In the genomic region with DNA sequence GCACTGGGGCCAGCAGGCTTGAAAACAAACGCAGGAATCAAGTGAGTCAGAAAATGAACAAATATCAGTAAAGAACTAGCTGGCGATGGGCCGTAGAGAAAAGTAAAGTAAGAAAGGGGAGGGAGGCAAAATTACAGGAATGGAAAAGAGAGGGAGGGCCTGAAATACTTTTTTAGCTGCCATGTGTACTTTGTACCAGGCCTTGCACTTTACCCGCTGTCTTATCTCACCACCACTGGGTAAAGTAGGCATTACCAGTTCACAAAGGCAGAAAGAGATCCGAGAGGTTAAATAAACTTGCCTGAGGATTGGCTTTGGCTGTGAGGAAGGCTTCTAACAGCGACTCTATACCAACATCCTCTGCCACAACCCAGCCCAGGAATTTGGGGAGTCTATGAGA, we compare ENCODE assay signal across 21 mouse cellular contexts. TPM values are rescaled to one million over a fixed set of nuclear protein-coding genes. Genes with fewer than 3 reads are reported as not detected.
DNase-seq lines count a peak whose midpoint lies in the region; ATAC-seq lines count a peak whose summit lies in the region.
"Had no signal": no experiment of that assay in that cellular context is flagged by ENCODE, and none has a peak within 500 bp of the region (broad histone marks: within the 10 kb centered on the region; RNA-seq: fewer than 3 reads in every experiment).

No protein-coding gene starts in this region.

- no peaks in the 10 kb centered on the region for H3K36me3 ChIP-seq in hindbrain, embryonic 14.5 days (replicated peaks; ENCODE audit: control insufficient read depth, insufficient read depth)
- H3K36me3 ChIP-seq in hindbrain, embryonic 13.5 days, result no peaks in the 10 kb centered on the region
- H3K36me3 ChIP-seq in kidney, embryonic 16.5 days (ENCODE audit: insufficient read depth, low read length), result no peaks in the 10 kb centered on the region
- H3K36me3 ChIP-seq in lung, embryonic 16.5 days (ENCODE audit: control insufficient read depth, insufficient read depth, low read length), result no peaks in the 10 kb centered on the region
- H3K36me3 ChIP-seq: heart, embryonic 13.5 days; liver, embryonic 12.5 days; midbrain, embryonic 12.5 days; neural tube, embryonic 13.5 days had no signal

- 0 out of 2 replicates have a peak, but pooled peaks cover 4% of the 10 kb centered on the region for H3K27me3 ChIP-seq in hindbrain, embryonic 14.5 days (ENCODE audit: control insufficient read depth, insufficient read depth, low read length)
- peaks cover 20% of the 10 kb centered on the region for H3K27me3 ChIP-seq in hindbrain, embryonic 13.5 days
- H3K27me3 ChIP-seq in kidney, embryonic 16.5 days (ENCODE audit: insufficient read depth, low read length), result peaks cover 22% of the 10 kb centered on the region
- H3K27me3 ChIP-seq in lung, embryonic 16.5 days (ENCODE audit: control insufficient read depth, insufficient read depth, low read depth, low read length), result peaks cover 22% of the 10 kb centered on the region

- H3K27ac ChIP-seq in hindbrain, embryonic 14.5 days, result no peak overlapping the region
- H3K27ac ChIP-seq in hindbrain, embryonic 13.5 days, result no peak overlapping the region
- H3K27ac ChIP-seq in kidney, embryonic 16.5 days (ENCODE audit: low read length), result no peak overlapping the region
- H3K27ac ChIP-seq in lung, embryonic 16.5 days (ENCODE audit: low read length), result 0 out of 2 replicates have a peak overlapping the region, but pooled peaks have one; percentile 15
- H3K27ac ChIP-seq: forebrain, embryonic 13.5 days; heart, embryonic 13.5 days; liver, embryonic 12.5 days; midbrain, embryonic 12.5 days; neural tube, embryonic 13.5 days had no signal

- no peak overlapping the region for H3K4me2 ChIP-seq in hindbrain, embryonic 14.5 days (replicated peaks)
- no peak overlapping the region for H3K4me2 ChIP-seq in hindbrain, embryonic 13.5 days
- no peak overlapping the region for H3K4me2 ChIP-seq in kidney, embryonic 16.5 days (replicated peaks; ENCODE audit: low read depth, low read length)
- no peak overlapping the region for H3K4me2 ChIP-seq in lung, embryonic 16.5 days (ENCODE audit: low read depth, low read length)
- H3K4me2 ChIP-seq: forebrain, embryonic 13.5 days; heart, embryonic 13.5 days; liver, embryonic 12.5 days; midbrain, embryonic 12.5 days; neural tube, embryonic 13.5 days had no signal

- H3K4me3 ChIP-seq in hindbrain, embryonic 14.5 days (replicated peaks; ENCODE audit: low read length), result no peak overlapping the region
- no peak overlapping the region for H3K4me3 ChIP-seq in hindbrain, embryonic 13.5 days
- no peak overlapping the region for H3K4me3 ChIP-seq in kidney, embryonic 16.5 days (ENCODE audit: low read length)
- H3K4me3 ChIP-seq in lung, embryonic 16.5 days (ENCODE audit: low read length), result no peak overlapping the region
- H3K4me3 ChIP-seq: forebrain, embryonic 13.5 days; heart, embryonic 13.5 days; liver, embryonic 12.5 days; megakaryocyte, embryonic 14.5 days; midbrain, embryonic 12.5 days; myocyte; neural tube, embryonic 13.5 days had no signal

- peaks cover 8% of the 10 kb centered on the region; the same call in 1 of the 2 replicates for H3K4me1 ChIP-seq in hindbrain, embryonic 14.5 days (replicated peaks; ENCODE audit: control insufficient read depth, insufficient read depth, low read length)
- peaks cover 26% of the 10 kb centered on the region for H3K4me1 ChIP-seq in hindbrain, embryonic 13.5 days (replicated peaks)
- H3K4me1 ChIP-seq in kidney, embryonic 16.5 days (ENCODE audit: insufficient read depth, low read length), result peaks cover 14% of the 10 kb centered on the region
- H3K4me1 ChIP-seq in lung, embryonic 16.5 days (replicated peaks; ENCODE audit: control insufficient read depth, insufficient read depth, low read length), result peaks cover 10% of the 10 kb centered on the region

- no peak for ATAC-seq in hindbrain, embryonic 14.5 days (ENCODE audit: low FRiP score)
- no peak for ATAC-seq in hindbrain, embryonic 13.5 days (ENCODE audit: low FRiP score)
- no peak for ATAC-seq in kidney, embryonic 16.5 days (ENCODE audit: low FRiP score, low TSS enrichment)
- no peak for ATAC-seq in lung, embryonic 16.5 days (ENCODE audit: low read depth)
- ATAC-seq: liver, embryonic 12.5 days had no signal

- WGBS in hindbrain, embryonic 14.5 days, result 84% methylated on average over 6 of the region's 6 CpGs
- WGBS in hindbrain, embryonic 13.5 days, result 84% methylated on average over 6 of the region's 6 CpGs
- WGBS in kidney, embryonic 16.5 days, result 81% methylated on average over 6 of the region's 6 CpGs
- WGBS in lung, embryonic 16.5 days, result 53% methylated on average over 6 of the region's 6 CpGs

- DNase-seq in hindbrain, embryonic 14.5 days (ENCODE audit: low spot score), result peak; percentile 18
- peak; percentile 62 for DNase-seq in kidney, adult 9 months
- DNase-seq in lung, postnatal 25 days (ENCODE audit: low spot score), result no peak
- DNase-seq in B cell, adult 2 months, result no peak

- H3K9me3 ChIP-seq in hindbrain, embryonic 14.5 days (ENCODE audit: control insufficient read depth, low read length), result no peaks in the 10 kb centered on the region
- no peaks in the 10 kb centered on the region for H3K9me3 ChIP-seq in hindbrain, embryonic 13.5 days
- no peaks in the 10 kb centered on the region for H3K9me3 ChIP-seq in kidney, embryonic 16.5 days (ENCODE audit: low read length)
- H3K9me3 ChIP-seq in lung, embryonic 16.5 days (ENCODE audit: control insufficient read depth, low read length), result no peaks in the 10 kb centered on the region
- H3K9me3 ChIP-seq: forebrain, embryonic 13.5 days; liver, embryonic 12.5 days; midbrain, embryonic 12.5 days; neural tube, embryonic 13.5 days had no signal

- H3K9ac ChIP-seq in hindbrain, embryonic 14.5 days, result no peak overlapping the region
- H3K9ac ChIP-seq in hindbrain, embryonic 13.5 days, result no peak overlapping the region
- H3K9ac ChIP-seq in kidney, embryonic 16.5 days (replicated peaks; ENCODE audit: low read length), result no peak overlapping the region
- H3K9ac ChIP-seq in lung, embryonic 16.5 days (ENCODE audit: low read length), result no peak overlapping the region
- H3K9ac ChIP-seq: forebrain, embryonic 13.5 days; heart, embryonic 13.5 days; liver, embryonic 12.5 days; midbrain, embryonic 12.5 days; neural tube, embryonic 13.5 days had no signal

RNA-seq across cellular contexts. Expression of gene Rorc, which starts 5.1 kb away (rescaled TPM):
- 0.36 and 0.57 TPM in 2 replicates for polyA plus RNA-seq in hindbrain, embryonic 14.5 days (2014; fragmentation: Nextera tagmentation; extraction: Ambion mirVana)
- 0.42 and 0.50 TPM in 2 replicates for polyA plus RNA-seq in hindbrain, embryonic 13.5 days (2015; fragmentation: Nextera tagmentation; extraction: Ambion mirVana)
- 14.9 and 15.2 TPM in 2 replicates for polyA plus RNA-seq in kidney, embryonic 16.5 days (2015; fragmentation: Nextera tagmentation; extraction: Ambion mirVana)
- 8.9 and 9.5 TPM in 2 replicates for polyA plus RNA-seq in lung, embryonic 16.5 days (2015; fragmentation: Nextera tagmentation; extraction: Ambion mirVana)

RNA-seq across cellular contexts. Expression of gene C2cd4d, which starts 5.3 kb away (rescaled TPM):
- polyA plus RNA-seq in hindbrain, embryonic 14.5 days (2014; fragmentation: Nextera tagmentation; extraction: Ambion mirVana), result 2.6 and 4.1 TPM in 2 replicates
- polyA plus RNA-seq in hindbrain, embryonic 13.5 days (2015; fragmentation: Nextera tagmentation; extraction: Ambion mirVana), result 1.7 and 1.8 TPM in 2 replicates
- 0.32 and 0.46 TPM in 2 replicates for polyA plus RNA-seq in kidney, embryonic 16.5 days (2015; fragmentation: Nextera tagmentation; extraction: Ambion mirVana)
- 0.16 and 0.68 TPM in 2 replicates for polyA plus RNA-seq in lung, embryonic 16.5 days (2015; fragmentation: Nextera tagmentation; extraction: Ambion mirVana)
- polyA plus RNA-seq: myocyte, Patski had no signal

RNA-seq across cellular contexts. Expression of gene Them5, which starts 25.6 kb away (rescaled TPM):
- polyA plus RNA-seq in hindbrain, embryonic 14.5 days (2014; fragmentation: Nextera tagmentation; extraction: Ambion mirVana), result not detected in 2 replicates
- 0.13 TPM in 1 of 2 replicates, not detected in the other for polyA plus RNA-seq in hindbrain, embryonic 13.5 days (2015; fragmentation: Nextera tagmentation; extraction: Ambion mirVana)
- not detected in 2 replicates for polyA plus RNA-seq in kidney, embryonic 16.5 days (2015; fragmentation: Nextera tagmentation; extraction: Ambion mirVana)
- polyA plus RNA-seq in lung, embryonic 16.5 days (2015; fragmentation: Nextera tagmentation; extraction: Ambion mirVana), result 0.40 and 0.73 TPM in 2 replicates
- polyA plus RNA-seq: embryonic facial prominence, embryonic 11.5 days; heart, embryonic 13.5 days; intestine, embryonic 14.5 days; large intestine, adult 2 months; limb, embryonic 11.5 days; liver, embryonic 12.5 days; midbrain, embryonic 12.5 days; midbrain, postnatal 0 days; myocyte; neural tube, embryonic 13.5 days; urinary bladder, adult 2 months had no signal

RNA-seq across cellular contexts. Expression of gene Lingo4, which starts 30.8 kb away (rescaled TPM):
- 0.94 and 1.1 TPM in 2 replicates for polyA plus RNA-seq in hindbrain, embryonic 14.5 days (2014; fragmentation: Nextera tagmentation; extraction: Ambion mirVana)
- 0.81 and 0.96 TPM in 2 replicates for polyA plus RNA-seq in hindbrain, embryonic 13.5 days (2015; fragmentation: Nextera tagmentation; extraction: Ambion mirVana)
- polyA plus RNA-seq in kidney, embryonic 16.5 days (2015; fragmentation: Nextera tagmentation; extraction: Ambion mirVana), result 0.23 and 0.44 TPM in 2 replicates
- polyA plus RNA-seq in lung, embryonic 16.5 days (2015; fragmentation: Nextera tagmentation; extraction: Ambion mirVana), result 0.35 and 0.44 TPM in 2 replicates
- polyA plus RNA-seq: limb, embryonic 11.5 days; myocyte had no signal

RNA-seq across cellular contexts. Expression of gene Tdrkh, which starts 45.6 kb away (rescaled TPM):
- polyA plus RNA-seq in hindbrain, embryonic 14.5 days (2014; fragmentation: Nextera tagmentation; extraction: Ambion mirVana), result 45.8 and 53.5 TPM in 2 replicates
- 58.8 and 59.7 TPM in 2 replicates for polyA plus RNA-seq in hindbrain, embryonic 13.5 days (2015; fragmentation: Nextera tagmentation; extraction: Ambion mirVana)
- 12.1 and 13.8 TPM in 2 replicates for polyA plus RNA-seq in kidney, embryonic 16.5 days (2015; fragmentation: Nextera tagmentation; extraction: Ambion mirVana)
- polyA plus RNA-seq in lung, embryonic 16.5 days (2015; fragmentation: Nextera tagmentation; extraction: Ambion mirVana), result 12.5 and 12.6 TPM in 2 replicates

Comparison
In these comparisons a context has a peak if more than half of its experiments do, and no peak if none do; other contexts are left out.
1. DNase-seq: peak in hindbrain, embryonic 14.5 days (single experiment) and kidney, adult 9 months (single experiment); none in lung, postnatal 25 days (single experiment) and B cell, adult 2 months (0 of 2).